Comparison of ENCODE assay signal across 8 mouse cellular contexts in the genomic region with DNA sequence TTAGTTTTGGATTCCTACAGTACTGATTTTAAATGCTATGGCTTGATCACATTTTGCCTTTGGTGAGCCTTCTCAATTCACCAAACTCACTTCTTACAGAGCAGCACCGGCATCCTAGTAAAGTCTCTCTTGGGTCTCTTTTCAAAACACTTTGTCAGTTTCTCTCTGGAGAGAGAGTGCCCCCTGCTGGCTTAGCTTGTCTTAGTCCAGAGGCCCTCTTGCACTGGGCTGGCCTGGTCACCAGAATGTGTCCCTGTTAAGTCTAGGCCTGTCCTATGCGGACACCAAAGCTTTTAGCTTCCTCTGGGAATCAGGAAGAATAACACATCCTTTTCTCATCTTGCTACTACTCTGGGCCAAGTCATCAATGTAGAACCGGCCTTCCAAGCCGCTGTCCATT.
DNase-seq lines count a peak whose midpoint lies in the region; ATAC-seq and TF ChIP-seq lines count a peak whose summit lies in the region.

No protein-coding gene starts in this region.

- H3K27me3 ChIP-seq in heart, adult 2 months (ENCODE audit: control insufficient read depth, insufficient read depth, low read length): no peaks in the 10 kb centered on the region
- H3K27me3 ChIP-seq in heart, embryonic 12.5 days (replicated peaks): no peaks in the 10 kb centered on the region
- H3K27me3 ChIP-seq in limb, embryonic 10.5 days (ENCODE audit: low read depth, poor library complexity, severe bottlenecking): peaks cover 15% of the 10 kb centered on the region; the same call in 1 of the 2 replicates
- no peaks in the 10 kb centered on the region; the same call in 1 of the 2 replicates for H3K27me3 ChIP-seq in midbrain, embryonic 15.5 days (replicated peaks)

- no peak for ATAC-seq in heart, embryonic 12.5 days (ENCODE audit: insufficient number of reproducible peaks, low FRiP score)
- peak; percentile 52 for ATAC-seq in common myeloid progenitor, adult 5-6 weeks (replicated peaks; ENCODE audit: low read depth, poor library complexity, severe bottlenecking)
- peak; percentile 74 for ATAC-seq in midbrain, embryonic 15.5 days (replicated peaks)

- no peaks in the 10 kb centered on the region for H3K79me2 ChIP-seq in heart, adult 2 months (replicated peaks; ENCODE audit: control insufficient read depth, insufficient read depth, low read length)

- H3K9me3 ChIP-seq in heart, embryonic 12.5 days (replicated peaks): no peaks in the 10 kb centered on the region
- no peaks in the 10 kb centered on the region for H3K9me3 ChIP-seq in limb, embryonic 10.5 days (replicated peaks)
- H3K9me3 ChIP-seq in midbrain, embryonic 15.5 days: no peaks in the 10 kb centered on the region

- TF ChIP-seq CTCF in heart, adult 2 months (IDR thresholded peaks at IDR 0.05): peak; percentile 88

- intact Hi-C loops in heart, adult 2 months (cut with DNase I): loop anchor here (1.0 to 2.0 kb wide), 2 partner anchors 203 to 441 kb away; no protein-coding TSS in a partner anchor

- no peak overlapping the region for H3K4me3 ChIP-seq in heart, adult 2 months
- H3K4me3 ChIP-seq in heart, embryonic 12.5 days: no peak overlapping the region
- no peak overlapping the region for H3K4me3 ChIP-seq in limb, embryonic 10.5 days
- H3K4me3 ChIP-seq in midbrain, embryonic 15.5 days: no peak overlapping the region

- no peaks in the 10 kb centered on the region for H3K4me1 ChIP-seq in heart, adult 2 months (ENCODE audit: control insufficient read depth, insufficient read depth, low read length)
- H3K4me1 ChIP-seq in heart, embryonic 12.5 days (replicated peaks): peaks cover 16% of the 10 kb centered on the region
- no peaks in the 10 kb centered on the region for H3K4me1 ChIP-seq in limb, embryonic 10.5 days
- no peaks in the 10 kb centered on the region for H3K4me1 ChIP-seq in midbrain, embryonic 15.5 days

- WGBS in heart, adult 2 months: 58% methylated on average over 4 of the region's 4 CpGs
- WGBS in heart, embryonic 12.5 days: 50% methylated on average over 4 of the region's 4 CpGs
- 45% methylated on average over 4 of the region's 4 CpGs for WGBS in limb, embryonic 10.5 days
- 45% methylated on average over 4 of the region's 4 CpGs for WGBS in midbrain, embryonic 15.5 days

- TF ChIP-seq POLR2A in heart, adult 2 months (IDR thresholded peaks at IDR 0.05; ENCODE audit: insufficient read depth, low read depth, low read length): no peak

- no peak overlapping the region for H3K4me2 ChIP-seq in heart, embryonic 12.5 days
- no peak overlapping the region for H3K4me2 ChIP-seq in midbrain, embryonic 15.5 days

- no peak overlapping the region for H3K9ac ChIP-seq in heart, adult 2 months (ENCODE audit: low read depth, low read length)
- no peak overlapping the region for H3K9ac ChIP-seq in heart, embryonic 12.5 days
- no peak overlapping the region for H3K9ac ChIP-seq in midbrain, embryonic 15.5 days

- DNase-seq in heart, adult 2 months: peak; percentile 56 to 76
- peak; percentile 88 for DNase-seq in gastrocnemius, postnatal 10 days
- DNase-seq in kidney, adult 8-10 months: peak; percentile 56 to 79
- peak; percentile 89 for DNase-seq in limb, embryonic 10.5 days (ENCODE audit: low spot score)
- peak; percentile 39 to 46 for DNase-seq in spleen, postnatal 36 days (ENCODE audit: low spot score in 2 of 2)

- TF ChIP-seq EP300 in heart, adult 2 months (IDR thresholded peaks at IDR 0.05; ENCODE audit: insufficient read depth, low read depth, low read length): no peak

- peaks cover 3% of the 10 kb centered on the region; the same call in 1 of the 2 replicates for H3K36me3 ChIP-seq in heart, adult 2 months (ENCODE audit: control insufficient read depth, insufficient read depth, low read length)
- peaks cover 19% of the 10 kb centered on the region for H3K36me3 ChIP-seq in heart, embryonic 12.5 days
- H3K36me3 ChIP-seq in limb, embryonic 10.5 days: peaks cover 31% of the 10 kb centered on the region
- H3K36me3 ChIP-seq in midbrain, embryonic 15.5 days (replicated peaks): 0 out of 2 replicates have a peak, but pooled peaks cover 4% of the 10 kb centered on the region

- H3K27ac ChIP-seq in heart, adult 2 months: no peak overlapping the region
- H3K27ac ChIP-seq in heart, embryonic 12.5 days (ENCODE audit: poor library complexity, severe bottlenecking): no peak overlapping the region
- no peak overlapping the region for H3K27ac ChIP-seq in limb, embryonic 10.5 days
- H3K27ac ChIP-seq in midbrain, embryonic 15.5 days: no peak overlapping the region
